Mouse (Mus musculus) midbrain, embryonic 15.5 days (tissue): ENCODE data around the gene C1rb. TPM values are rescaled to one million over a fixed set of nuclear protein-coding genes. Genes with fewer than 3 reads are reported as not detected.
"Not testable (repeated sequence)": the region's sequence is repeated elsewhere in the genome, so short reads cannot be mapped to it uniquely, and the experiment has no call there.

Source experiments
- ATAC-seq: fragments of 200-750 bp; cut with Nextera tagmentation; replicated peaks from 2 replicates; pipeline ENCODE4 v1.8.0; 2017; ENCODE audit warnings: moderate TSS enrichment
- H3K27ac ChIP-seq: fragments of 300-500 bp; sonication (generic); 2 replicates; pipeline ENCODE4 v1.5.1; 2015; ENCODE audit warnings: mild to moderate bottlenecking, inconsistent platforms
- H3K27me3 ChIP-seq: fragments of 300-500 bp; sonication (generic); replicated peaks from 2 replicates; pipeline ENCODE4 v1.6.1; 2015; ENCODE audit warnings: inconsistent platforms
- H3K36me3 ChIP-seq: fragments of 300-500 bp; sonication (generic); replicated peaks from 2 replicates; pipeline ENCODE4 v1.6.1; 2015; ENCODE audit warnings: inconsistent platforms
- H3K4me1 ChIP-seq: fragments of 300-500 bp; sonication (generic); 2 replicates; pipeline ENCODE4 v1.6.1; 2015; ENCODE audit warnings: inconsistent platforms
- H3K4me2 ChIP-seq: fragments of 300-500 bp; sonication (generic); 2 replicates; pipeline ENCODE4 v1.6.1; 2015; ENCODE audit warnings: inconsistent platforms, mild to moderate bottlenecking, moderate library complexity
- H3K4me3 ChIP-seq: fragments of 300-500 bp; sonication (generic); 2 replicates; pipeline ENCODE4 v1.5.1; 2015; ENCODE audit warnings: mild to moderate bottlenecking, inconsistent platforms
- H3K9ac ChIP-seq: fragments of 300-500 bp; sonication (generic); 2 replicates; pipeline ENCODE4 v1.6.1; 2015; ENCODE audit warnings: mild to moderate bottlenecking, inconsistent platforms
- H3K9me3 ChIP-seq: fragments of 300-500 bp; sonication (generic); 2 replicates; pipeline ENCODE4 v1.6.1; 2016; ENCODE audit warnings: inconsistent platforms
- WGBS: fragments of 180-500 bp; shearing (Covaris S2); methylation state at CpG from one replicate; pipeline ENCODE4 v1.1.7; 2015; ENCODE audit warnings: mixed read lengths; 5-methylcytosine and 5-hydroxymethylcytosine counted together
- polyA plus RNA-seq: library from polyadenylated mRNA; unstranded; fragments of >200 nt; fragmentation: Nextera tagmentation; extraction: Ambion mirVana; gene quantifications from 2 replicates; pipeline ENCODE4 v1.2.1, GENCODE M21; 2015

Gene C1rb
- polyA plus RNA-seq, 1 experiment from 2014 or later: not detected

GRCm38 (mm10) chr6:124626184-124626583 is 56.1 kb downstream of the C1rb start:
- H3K27me3 ChIP-seq, H3K9ac ChIP-seq, H3K27ac ChIP-seq, H3K4me2 ChIP-seq, ATAC-seq, H3K4me3 ChIP-seq, H3K4me1 ChIP-seq, H3K9me3 ChIP-seq, H3K36me3 ChIP-seq: not testable (repeated sequence)
- 51% methylated on average over 1 of the region's 1 CpGs for WGBS

GRCm38 (mm10) chr6:124630763-124631162 is 60.7 kb downstream of the C1rb start:
- Histone ChIP-seq H3K36me3 (no peaks in the 10 kb centered on the region), H3K27ac (no peak overlapping the region), H3K27me3 (no peaks in the 10 kb centered on the region), H3K4me1 (no peaks in the 10 kb centered on the region), H3K4me2 (no peak overlapping the region), H3K9me3 (no peaks in the 10 kb centered on the region), H3K4me3 (no peak overlapping the region), H3K9ac (no peak overlapping the region)
- 86% methylated on average over 4 of the region's 4 CpGs for WGBS
- ATAC-seq: no peak

Other genes starting within 250 kb of the C1rb start
- 77.3 and 83.5 TPM in 2 replicates for gene Pex5, start 155.2 kb upstream of the C1rb start, polyA plus RNA-seq
- gene Clstn3, start 105.5 kb upstream of the C1rb start, polyA plus RNA-seq: 146 and 153 TPM in 2 replicates
- 0.23 and 0.30 TPM in 2 replicates for gene C1rl, start 77.2 kb upstream of the C1rb start, polyA plus RNA-seq
- gene C1ra, start 57.9 kb upstream of the C1rb start, polyA plus RNA-seq: 0.27 and 0.28 TPM in 2 replicates
- gene C1s1, start 27.9 kb upstream of the C1rb start, polyA plus RNA-seq: 0.92 and 1.1 TPM in 2 replicates
- 0.13 TPM in 1 of 2 replicates, not detected in the other for gene C1s2, start 65.8 kb downstream of the C1rb start, polyA plus RNA-seq
- gene Lpcat3, start 92.7 kb downstream of the C1rb start, polyA plus RNA-seq: 45.6 and 51.9 TPM in 2 replicates
- gene Emg1, start 141.9 kb downstream of the C1rb start, polyA plus RNA-seq: 107 and 109 TPM in 2 replicates
- gene Phb2, start 142.0 kb downstream of the C1rb start, polyA plus RNA-seq: 254 and 256 TPM in 2 replicates
- 3.9 and 5.6 TPM in 2 replicates for gene Ptpn6, start 168.4 kb downstream of the C1rb start, polyA plus RNA-seq
- gene Grcc10, start 171.1 kb downstream of the C1rb start, polyA plus RNA-seq: 668 and 674 TPM in 2 replicates
- not detected in 2 replicates for gene Gm45234, start 185.7 kb downstream of the C1rb start, polyA plus RNA-seq
- gene Atn1, start 186.2 kb downstream of the C1rb start, polyA plus RNA-seq: 32.7 and 34.3 TPM in 2 replicates
- 89.2 and 90.8 TPM in 2 replicates for gene Eno2, start 199.4 kb downstream of the C1rb start, polyA plus RNA-seq
- 4.8 and 6.7 TPM in 2 replicates for gene Lrrc23, start 209.4 kb downstream of the C1rb start, polyA plus RNA-seq
- 8.8 and 10.1 TPM in 2 replicates for gene Spsb2, start 238.4 kb downstream of the C1rb start, polyA plus RNA-seq
- 383 and 391 TPM in 2 replicates for gene Tpi1, start 244.0 kb downstream of the C1rb start, polyA plus RNA-seq